Mouse (Mus musculus) kidney, adult 2 months (tissue): ENCODE results near the gene Fbxo47.

ENCODE experiments used
- CTCF ChIP-seq: fragments of 200-500 bp; conservative IDR thresholded peaks from 2 replicates; pipeline ENCODE4 v1.5.1; 2011; ENCODE audit warnings: low read depth, mild to moderate bottlenecking, control low read depth, low read length, moderate library complexity, mixed read lengths; ENCODE audit not compliant: insufficient read depth, insufficient read length
- POLR2A ChIP-seq: fragments of 200-500 bp; IDR thresholded peaks from one replicate; pipeline ENCODE4 v1.6.1; 2011; ENCODE audit warnings: low read depth, low read length, control low read depth

GRCm38 (mm10) chr11:97840991-97841661, 42.8 kb downstream of the Fbxo47 start:
- TF ChIP-seq CTCF = no peak
- TF ChIP-seq POLR2A = no peak
